Mouse (Mus musculus): Measurements from ENCODE around the gene Clk3.

Gene Clk3

GRCm38 (mm10) chr9:57770214-57770613 is 4.6 kb upstream of the Clk3 start:
- DNase-seq (ENCODE audit: low read depth), result no peak

DNA sequence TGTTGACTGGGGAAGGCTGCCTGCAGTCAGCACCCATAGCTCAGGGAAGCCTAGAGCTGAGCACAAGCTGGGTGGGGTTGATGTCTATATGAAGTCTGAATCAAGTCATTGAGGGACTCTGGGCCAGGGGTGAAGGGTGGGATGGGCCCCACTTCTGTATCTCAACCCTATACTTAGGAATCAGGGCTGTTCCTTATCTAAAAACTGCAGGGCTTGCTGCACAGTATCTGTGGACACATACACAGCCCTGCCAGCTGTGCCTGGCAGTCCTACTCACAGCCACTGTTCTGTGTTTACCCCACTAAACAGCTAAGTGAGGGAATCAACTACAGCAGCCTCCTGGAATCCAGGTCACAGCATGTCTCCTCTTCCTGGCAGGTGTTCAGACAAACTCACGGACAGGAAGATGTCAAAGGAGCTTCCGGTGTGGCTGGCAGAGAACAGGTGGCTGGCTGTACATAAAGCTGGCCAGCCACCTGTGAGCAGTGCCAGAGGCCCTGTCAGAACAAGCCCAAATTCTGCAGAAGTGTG is 3.9 kb upstream of the Clk3 start:
- no peak for DNase-seq (ENCODE audit: low read depth)

DNA sequence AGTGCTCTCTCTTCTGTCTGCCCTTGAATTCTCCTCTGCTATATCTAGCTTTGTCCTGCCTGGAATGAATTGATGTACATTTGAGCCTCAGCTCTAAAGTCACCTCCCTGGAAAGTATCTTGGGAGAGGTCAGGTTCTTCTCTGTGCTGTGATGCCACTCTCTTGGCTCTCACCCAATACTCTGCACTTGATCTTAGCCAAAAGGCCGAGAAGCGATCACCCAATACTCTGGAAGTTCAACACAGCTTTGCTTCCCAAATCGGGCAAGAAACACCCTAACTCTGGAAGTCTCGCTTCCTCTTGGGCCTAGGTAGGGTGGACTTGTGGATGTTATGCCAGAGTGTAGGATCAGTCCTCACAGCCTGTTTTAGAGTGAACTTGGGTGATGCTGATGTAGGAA is 1.6 kb upstream of the Clk3 start:
- DNase-seq (ENCODE audit: low read depth), result no peak

DNA sequence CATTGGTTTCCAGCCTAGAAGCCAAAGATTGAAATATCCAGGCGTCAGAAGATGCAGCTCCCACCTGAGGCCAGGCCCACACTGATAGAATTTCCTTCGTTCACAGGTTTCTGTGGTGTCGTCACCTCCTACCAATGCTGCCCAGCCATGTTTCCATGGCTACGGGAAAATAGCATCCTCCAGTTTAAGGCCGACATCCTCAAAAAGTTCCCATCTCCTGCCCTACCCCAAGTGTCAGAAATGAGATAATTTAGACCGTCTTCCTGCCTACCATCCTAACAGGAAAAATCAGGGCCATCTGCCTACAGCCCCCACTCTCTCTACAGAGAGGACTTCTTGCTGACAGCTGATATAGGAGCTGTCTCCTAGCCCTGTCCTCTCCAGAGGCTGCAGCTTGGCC is 771 bp upstream of the Clk3 start:
- DNase-seq (ENCODE audit: low read depth), result no peak

DNA sequence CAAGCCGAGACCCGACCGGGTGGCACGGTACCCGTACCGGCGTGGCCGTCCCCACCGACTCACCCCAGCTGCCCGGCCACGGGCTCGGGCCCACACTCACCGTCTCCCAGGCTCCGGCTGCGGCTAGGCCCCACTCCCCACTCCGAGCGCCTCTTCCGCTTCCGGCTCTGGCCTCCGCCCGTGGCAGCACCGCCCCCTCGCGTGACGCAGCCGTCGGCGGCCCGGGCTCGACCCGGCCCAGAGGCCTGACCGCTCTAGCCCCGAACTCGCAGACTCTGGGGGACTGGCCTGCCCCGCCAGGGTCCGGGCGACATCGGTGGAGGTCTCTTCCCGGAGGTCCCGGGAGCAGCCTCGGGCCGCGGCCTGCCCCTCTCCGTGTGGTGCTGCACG is 691 bp downstream of the Clk3 start:
- DNase-seq (ENCODE audit: low read depth), result peak; percentile 65

DNA sequence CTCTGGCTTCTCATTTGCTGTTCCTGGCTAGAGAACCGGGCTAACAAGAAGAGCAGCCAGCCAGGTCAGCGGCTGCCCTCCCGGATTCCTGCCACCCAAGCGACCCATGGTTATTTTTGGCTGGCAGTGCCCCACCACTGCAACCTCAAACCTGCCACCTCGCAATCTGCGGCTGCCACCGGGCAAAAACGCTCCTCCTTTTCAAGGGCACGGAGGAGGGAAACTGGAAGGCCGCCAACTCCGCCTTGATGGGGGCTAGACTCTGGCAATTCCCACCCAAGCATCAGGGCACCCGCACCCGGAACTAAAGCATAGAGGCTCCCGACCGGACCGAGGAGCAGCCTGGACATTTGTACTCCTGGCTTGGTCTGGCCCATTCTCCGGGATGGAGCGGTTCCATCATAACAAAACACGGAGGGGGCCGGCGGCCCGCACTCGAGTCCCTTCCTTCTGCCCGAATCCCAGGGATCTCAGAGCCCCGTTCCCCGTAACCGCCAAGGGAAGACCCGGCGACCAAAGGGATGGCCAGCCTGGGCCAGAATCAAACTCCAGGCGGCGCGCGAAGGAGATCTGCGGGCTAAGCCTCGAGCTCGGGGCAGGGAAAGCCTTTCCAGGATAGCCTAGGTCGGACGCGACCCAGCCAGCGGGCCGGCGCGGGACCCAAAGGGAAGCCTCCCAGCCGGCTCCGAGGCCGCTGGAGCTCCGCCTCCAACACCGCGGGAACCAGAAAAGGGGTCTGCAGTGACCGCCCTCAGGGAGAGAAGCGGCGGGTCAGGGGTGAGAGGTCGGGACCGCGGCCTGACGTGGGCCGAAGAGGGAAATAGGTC is 1.3 kb downstream of the Clk3 start:
- DNase-seq (ENCODE audit: low read depth), result peak; percentile 36

GRCm38 (mm10) chr9:57762563-57762991 is 3.1 kb downstream of the Clk3 start:
- DNase-seq (ENCODE audit: low read depth), result peak; percentile 56

- no peak for DNase-seq (ENCODE audit: low read depth)
Observed at GRCm38 (mm10) chr9:57761563-57762551, 3.8 kb downstream of the Clk3 start.

DNA sequence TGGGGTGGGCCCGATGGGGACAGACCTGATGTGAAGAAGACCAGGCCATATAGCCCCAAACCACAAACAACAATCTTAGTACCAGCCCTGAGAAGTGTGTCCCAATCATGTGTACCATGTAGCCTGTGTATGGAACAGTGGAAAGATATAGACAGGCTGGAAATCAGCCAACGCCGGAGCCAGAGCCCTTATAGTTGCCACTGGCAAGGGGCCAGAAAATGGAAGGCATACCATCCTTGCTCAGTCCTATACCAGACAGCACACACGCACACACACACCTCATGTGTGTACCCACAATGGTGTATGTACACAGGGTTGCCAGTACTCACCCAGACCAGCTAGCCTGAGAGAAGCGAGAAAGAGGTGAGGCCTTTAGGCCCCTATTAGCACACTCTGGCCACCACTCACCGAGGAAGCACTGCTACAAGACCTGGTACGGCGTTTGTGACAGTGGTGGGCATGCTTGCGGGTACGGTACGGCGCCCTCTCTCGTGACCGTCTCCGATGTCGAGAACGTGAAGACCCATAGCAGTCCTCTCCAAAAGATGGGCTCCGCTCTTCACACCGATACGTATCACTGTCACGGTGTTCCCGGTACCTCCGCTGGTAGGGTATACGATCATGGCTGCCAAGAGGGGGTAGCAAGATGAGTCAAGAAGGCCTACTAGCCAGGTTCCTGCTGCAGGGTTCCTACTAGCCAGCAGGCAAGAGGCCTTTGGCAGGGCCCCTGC is 5.1 kb downstream of the Clk3 start:
- DNase-seq (ENCODE audit: low read depth), result no peak

GRCm38 (mm10) chr9:57759289-57759688 is 6.4 kb downstream of the Clk3 start:
- peak; percentile 81 for DNase-seq (ENCODE audit: low read depth)

- DNase-seq (ENCODE audit: low read depth), result no peak
Observed at GRCm38 (mm10) chr9:57758528-57758927, 7.1 kb downstream of the Clk3 start.

GRCm38 (mm10) chr9:57757578-57757977 is 8.1 kb downstream of the Clk3 start:
- DNase-seq (ENCODE audit: low read depth), result no peak

DNA sequence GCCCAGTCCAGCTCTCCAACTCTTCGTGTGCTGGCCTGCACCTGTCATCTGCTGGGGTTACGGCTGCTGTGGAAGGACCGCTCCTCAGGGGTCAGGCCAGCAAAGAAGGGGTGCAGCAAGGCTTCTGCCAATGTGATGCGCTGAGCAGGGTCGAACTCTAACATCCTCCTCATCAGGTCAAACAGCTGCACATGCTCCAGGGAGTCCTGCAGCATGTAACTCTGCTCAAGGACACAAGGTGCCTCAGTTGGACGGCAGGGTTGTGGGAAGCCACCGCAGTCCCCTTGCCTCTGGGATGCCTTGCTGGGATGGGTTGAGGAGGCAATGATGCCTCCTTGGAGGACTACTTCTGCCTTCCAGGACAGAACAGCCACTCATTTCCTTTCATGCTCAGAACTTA is 14.8 kb downstream of the Clk3 start:
- DNase-seq (ENCODE audit: low read depth), result no peak

DNA sequence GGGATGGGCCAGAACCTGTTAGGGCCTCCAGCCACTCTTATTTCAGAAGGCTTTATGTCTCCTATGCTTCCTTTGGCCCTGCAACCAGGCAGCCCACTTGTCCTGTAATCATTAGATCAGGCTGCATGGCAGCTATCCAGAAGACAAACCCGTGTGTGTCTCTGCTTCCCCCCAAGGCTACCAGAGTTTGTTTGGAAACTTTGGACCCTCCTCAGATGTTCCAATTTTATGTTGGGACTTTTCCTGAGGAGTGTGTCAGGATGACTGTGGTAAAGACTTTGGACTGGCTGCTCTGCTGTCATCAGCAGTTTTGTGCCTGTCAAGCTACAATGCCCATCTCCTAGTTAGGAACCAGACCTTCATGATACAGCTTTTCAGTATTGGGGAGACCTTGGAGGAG is 16.8 kb downstream of the Clk3 start:
- DNase-seq (ENCODE audit: low read depth), result no peak

DNA sequence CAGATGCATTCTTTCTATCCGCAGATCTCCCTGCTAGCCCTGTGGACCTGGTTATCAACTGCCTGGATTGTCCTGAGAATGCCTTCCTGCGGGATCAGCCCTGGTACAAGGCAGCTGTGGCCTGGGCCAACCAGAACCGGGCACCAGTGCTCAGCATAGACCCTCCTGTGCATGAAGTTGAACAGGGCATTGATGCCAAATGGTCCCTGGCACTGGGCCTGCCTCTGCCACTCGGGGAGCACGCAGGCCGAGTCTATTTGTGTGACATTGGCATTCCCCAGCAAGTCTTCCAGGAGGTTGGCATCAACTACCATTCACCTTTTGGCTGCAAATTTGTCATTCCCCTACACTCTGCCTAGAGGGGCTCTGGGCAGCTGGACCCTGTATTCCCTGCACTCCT is 17.5 kb downstream of the Clk3 start:
- DNase-seq (ENCODE audit: low read depth), result no peak

DNA sequence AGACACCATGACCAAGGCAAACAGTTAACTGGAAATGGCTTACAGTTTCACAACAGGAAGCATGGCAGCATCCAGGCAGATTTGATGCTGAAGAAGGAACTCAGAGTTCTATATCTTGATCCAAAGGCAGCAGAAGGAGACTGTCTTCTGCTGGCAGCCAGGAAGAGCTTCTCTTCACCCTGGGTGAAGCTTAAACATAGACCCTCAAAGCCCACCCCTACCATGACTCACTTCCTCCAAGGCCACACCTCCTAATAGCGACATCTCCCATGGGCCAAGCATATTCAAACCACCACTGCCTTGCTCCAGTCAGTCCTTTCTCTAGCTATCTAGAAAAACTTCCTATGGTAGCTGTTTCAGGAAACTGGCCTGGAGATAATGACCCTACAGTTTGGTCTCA is 18.6 kb downstream of the Clk3 start:
- DNase-seq (ENCODE audit: low read depth), result no peak

DNA sequence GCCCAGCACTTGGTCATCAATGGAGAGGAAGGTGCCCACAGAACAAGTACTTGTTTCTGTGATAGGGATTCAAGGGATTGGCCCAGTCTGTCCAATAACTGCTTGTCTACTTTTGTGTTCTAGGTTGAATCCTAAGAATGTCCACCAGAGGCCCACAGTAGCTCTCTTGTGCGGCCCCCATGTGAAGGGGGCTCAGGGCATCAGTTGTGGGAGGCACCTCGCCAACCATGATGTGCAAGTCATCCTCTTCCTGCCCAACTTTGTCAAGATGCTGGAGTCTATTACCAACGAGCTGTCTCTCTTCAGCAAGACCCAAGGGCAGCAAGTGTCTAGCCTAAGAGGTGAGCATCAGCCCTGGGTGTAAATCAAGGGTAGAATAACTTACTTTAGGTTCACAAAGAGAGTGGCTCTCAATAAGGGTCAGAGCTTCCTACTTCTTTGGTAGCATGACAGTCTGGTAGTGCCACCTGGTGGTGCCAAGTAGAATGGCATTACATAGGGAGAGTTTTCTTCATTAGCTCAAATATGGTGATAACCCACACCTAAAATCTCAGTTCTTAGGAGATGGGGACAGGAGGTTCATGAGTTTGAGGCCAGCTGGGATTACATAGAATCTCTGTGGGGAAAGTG is 21.1 kb downstream of the Clk3 start:
- DNase-seq (ENCODE audit: low read depth), result no peak

DNA sequence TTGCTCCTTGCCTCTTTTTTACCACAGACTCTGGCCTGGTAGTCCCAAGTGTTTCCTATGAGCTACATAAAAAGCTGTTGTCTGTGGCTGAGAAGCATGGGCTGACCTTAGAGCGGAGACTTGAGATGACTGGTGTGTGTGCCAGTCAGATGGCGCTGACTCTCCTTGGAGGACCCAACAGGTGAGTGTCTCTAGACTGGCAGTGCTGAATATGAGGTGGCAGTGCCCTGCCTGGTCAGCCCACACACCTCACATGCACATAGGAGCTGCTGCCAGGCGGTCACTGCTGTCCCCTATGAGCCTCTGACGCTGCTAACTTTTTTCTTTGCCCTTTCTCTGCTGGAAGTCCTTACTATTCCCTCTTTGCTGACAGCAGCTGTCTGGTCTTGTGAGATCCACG is 25.8 kb downstream of the Clk3 start:
- DNase-seq (ENCODE audit: low read depth), result no peak

GRCm38 (mm10) chr9:57733606-57734005 is 32.1 kb downstream of the Clk3 start:
- no peak for DNase-seq (ENCODE audit: low read depth)

- DNase-seq (ENCODE audit: low read depth), result no peak
Observed at GRCm38 (mm10) chr9:57728312-57728711, 37.3 kb downstream of the Clk3 start.

- no peak for DNase-seq (ENCODE audit: low read depth)
Observed at GRCm38 (mm10) chr9:57724701-57725100, 41.0 kb downstream of the Clk3 start.

GRCm38 (mm10) chr9:57723796-57724195 is 41.9 kb downstream of the Clk3 start:
- DNase-seq (ENCODE audit: low read depth), result no peak

All from fibroblast of lung, adult 2 months (primary cell).